Mouse (Mus musculus) megakaryocyte, embryonic 14.5 days (primary cell): Measurements from ENCODE around the gene Map4.

Experiments used
- FLI1 ChIP-seq: IDR thresholded peaks from 2 replicates; pipeline ENCODE4 v1.6.1; 2012; ENCODE audit warnings: low read length, inconsistent platforms, mixed read lengths
- GATA1 ChIP-seq: IDR thresholded peaks from 3 replicates; pipeline ENCODE4 v1.6.1; 2012; ENCODE audit warnings: mixed read lengths, low read length, inconsistent platforms, borderline replicate concordance

DNA sequence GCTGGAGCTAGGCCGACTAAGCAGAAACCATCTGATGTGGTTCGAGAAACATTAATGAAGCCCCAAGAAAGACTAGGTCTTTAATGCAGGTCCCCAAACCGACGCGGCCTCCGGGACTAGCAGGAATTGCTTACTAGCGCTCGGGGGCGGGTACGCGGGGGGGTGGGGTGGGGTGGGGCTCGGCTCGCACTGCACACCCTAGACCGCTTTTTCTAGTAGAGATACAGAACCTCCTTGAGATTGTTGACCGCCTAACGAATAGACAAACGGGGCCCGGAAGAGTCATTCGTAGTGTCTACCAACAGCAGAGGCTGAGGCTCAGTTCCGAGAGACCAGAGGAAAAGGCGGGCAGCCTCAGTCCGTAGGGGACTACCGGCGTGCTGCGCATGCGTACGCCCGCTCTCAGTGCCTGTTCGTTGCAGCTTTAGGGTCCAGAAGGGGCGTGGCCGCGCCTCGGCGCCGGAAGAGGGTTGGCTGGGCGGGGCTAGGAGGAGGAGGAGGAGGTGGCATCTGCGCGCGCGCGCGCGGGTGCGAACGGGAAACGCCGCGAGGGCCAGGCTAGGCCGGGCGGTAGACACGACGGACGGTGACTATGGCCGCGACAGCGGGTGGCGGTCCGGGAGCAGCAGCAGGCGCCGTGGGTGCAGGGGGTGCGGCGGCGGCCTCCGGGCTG is 200.4 kb downstream of the Map4 start:
- TF ChIP-seq FLI1 (no peak), GATA1 (no peak)
